Mouse (Mus musculus): ENCODE measurements around the gene Gm12794. TPM values are rescaled to one million over a fixed set of nuclear protein-coding genes. Genes with fewer than 3 reads are reported as not detected.

The Gm12794 gene
- total RNA-seq (2023): not detected

DNA sequence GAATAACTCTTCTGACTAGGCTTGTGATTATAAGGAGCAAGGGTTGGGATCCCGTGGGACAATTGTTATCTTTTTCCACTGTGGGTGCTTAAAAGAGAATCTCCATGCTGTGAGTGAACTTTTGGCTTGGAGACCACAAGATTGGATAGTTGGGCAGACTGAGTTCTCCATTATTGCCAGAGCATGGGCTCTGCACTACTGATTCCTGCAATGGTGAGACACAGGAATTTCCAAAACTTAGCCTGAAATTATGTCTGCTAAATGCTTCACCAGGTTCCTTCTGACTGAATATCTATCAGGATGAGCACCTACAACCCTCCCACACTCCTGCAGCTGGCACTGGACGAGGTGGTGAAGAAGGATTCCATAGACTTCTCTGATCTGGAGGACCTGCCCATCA is at the start of gene Gm12794:
Gm12794 (plus strand) TSS at position 301 of the 400 bp plus-strand sequence.

DNA sequence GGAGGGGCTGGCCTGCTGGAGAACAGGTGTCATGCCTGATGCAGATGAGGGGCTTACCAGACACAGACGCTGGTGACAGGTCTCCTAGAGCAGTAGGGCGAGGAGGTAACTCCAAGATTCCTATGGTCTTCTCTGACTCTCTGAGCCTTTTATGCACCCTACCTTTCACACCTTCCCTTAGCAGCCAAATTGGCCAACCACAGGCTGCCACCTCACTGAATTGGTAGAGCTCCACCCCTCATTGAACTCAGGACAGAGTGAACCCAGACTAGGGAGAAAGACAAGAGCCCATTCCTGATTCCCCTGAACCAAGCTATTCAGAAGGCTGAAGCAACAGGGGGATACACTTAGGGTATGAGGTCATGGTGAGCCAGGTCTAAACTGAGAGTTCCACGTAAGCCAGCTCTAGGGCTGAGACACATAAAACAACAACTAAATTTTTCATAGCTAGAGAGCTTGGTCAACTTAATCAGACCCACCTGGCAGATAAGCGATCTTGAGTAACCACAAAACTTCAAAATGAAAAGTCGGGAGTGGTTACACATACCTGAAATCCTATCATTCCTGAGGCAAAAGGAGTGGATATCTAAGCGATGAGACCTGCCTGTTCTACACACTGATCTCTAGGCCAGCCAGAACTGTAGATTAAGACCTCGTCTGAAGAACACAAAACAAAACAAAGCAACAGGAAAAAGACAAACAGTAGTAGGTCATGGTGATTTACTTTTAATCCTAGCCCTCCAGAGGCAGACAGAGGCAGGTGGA is 46.4 kb upstream of the Gm12794 start, which contains the start of gene C130073F10Rik:
C130073F10Rik (minus strand) TSS at position 134 of the 765 bp plus-strand sequence.

DNA sequence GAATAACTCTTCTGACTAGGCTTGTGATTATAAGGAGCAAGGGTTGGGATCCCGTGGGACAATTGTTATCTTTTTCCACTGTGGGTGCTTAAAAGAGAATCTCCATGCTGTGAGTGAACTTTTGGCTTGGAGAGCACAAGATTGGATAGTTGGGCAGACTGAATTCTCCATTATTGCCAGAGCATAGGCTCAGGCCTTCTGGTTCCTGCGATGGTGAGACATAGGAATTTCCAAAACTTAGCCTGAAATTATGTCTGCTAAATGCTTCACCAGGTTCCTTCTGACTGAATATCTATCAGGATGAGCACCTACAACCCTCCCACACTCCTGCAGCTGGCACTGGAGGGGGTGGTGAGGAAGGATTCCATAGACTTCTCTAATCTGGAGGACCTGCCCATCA is 31.4 kb upstream of the Gm12794 start, which contains the start of gene Gm12800:
Gm12800 (plus strand) TSS at position 301 of the 400 bp plus-strand sequence.

DNA sequence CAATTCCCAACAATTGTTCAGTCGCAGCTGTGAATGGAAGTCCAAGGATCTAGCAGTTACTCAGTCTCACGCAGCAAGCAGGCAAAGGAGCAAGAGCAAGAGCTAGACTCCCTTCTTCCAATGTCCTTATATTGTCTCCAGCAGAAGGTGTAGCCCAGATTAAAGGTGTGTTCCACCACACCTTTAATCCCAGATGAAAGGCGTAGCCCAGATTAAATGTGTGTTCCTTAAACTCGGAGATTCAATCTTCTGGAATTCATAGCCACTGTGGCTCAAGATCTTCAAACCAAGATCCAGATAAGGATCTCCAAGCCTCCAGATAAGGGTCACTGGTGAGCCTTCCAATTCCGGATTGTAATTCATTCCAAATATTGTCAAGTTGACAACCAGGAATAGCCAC is 40.7 kb downstream of the Gm12794 start, which contains the start of gene Gm12790:
Gm12790 (minus strand) TSS at position 101 of the 400 bp plus-strand sequence.

DNA sequence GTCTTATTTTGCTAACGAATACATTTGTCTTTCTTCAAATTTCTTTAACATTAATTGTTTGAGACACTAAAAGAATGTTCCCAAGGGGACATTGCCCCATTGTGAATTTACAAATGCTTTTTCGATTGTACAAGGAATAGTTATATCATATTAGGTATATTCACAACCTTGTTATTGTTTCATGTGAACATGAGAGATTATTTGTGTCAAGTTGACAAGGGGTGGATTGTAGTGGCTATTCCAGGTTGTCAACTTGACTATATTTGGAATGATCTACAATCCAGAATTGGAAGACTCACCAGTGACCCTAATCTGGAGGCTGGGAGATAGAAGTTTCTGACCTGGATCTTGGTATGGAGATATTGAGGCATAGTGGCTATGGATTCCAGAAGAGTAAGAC is 46.1 kb downstream of the Gm12794 start, which contains the start of gene Gm12789:
Gm12789 (plus strand) TSS at position 301 of the 400 bp plus-strand sequence.

Other genes starting within 250 kb of the Gm12794 start
- gene Lepr, start 223.0 kb upstream of the Gm12794 start, total RNA-seq (2023): not detected
- not detected for gene B020004J07Rik, start 96.4 kb upstream of the Gm12794 start, total RNA-seq (2023)
- not detected for gene C130073F10Rik, start 46.6 kb upstream of the Gm12794 start, total RNA-seq (2023)
- not detected for gene Gm12800, start 31.3 kb upstream of the Gm12794 start, total RNA-seq (2023)
- not detected for gene Gm12790, start 40.6 kb downstream of the Gm12794 start, total RNA-seq (2023)
- not detected for gene Gm12789, start 46.2 kb downstream of the Gm12794 start, total RNA-seq (2023)
- 195 TPM for gene Pde4b, start 147.1 kb downstream of the Gm12794 start, total RNA-seq (2023)

All from CD4-positive naive resting alpha-beta T cell, adult 76 days (primary cell).